Comparison of ENCODE assay signal across 13 mouse cellular contexts in genomic region chr13:58904742-58905735, GRCm38 (mm10).
DNase-seq lines count a peak whose midpoint lies in the region; ATAC-seq and TF ChIP-seq lines count a peak whose summit lies in the region.
"Had no signal": no experiment of that assay in that cellular context is flagged by ENCODE, and none has a peak within 500 bp of the region (broad histone marks: within the 10 kb centered on the region; RNA-seq: fewer than 3 reads in every experiment).

No protein-coding gene starts in this region.

- H3K9me3 ChIP-seq in forebrain, embryonic 14.5 days (replicated peaks; ENCODE audit: control insufficient read depth, low read length): no peaks in the 10 kb centered on the region; the same call in 1 of the 2 replicates
- H3K9me3 ChIP-seq in forebrain, embryonic 13.5 days (replicated peaks): peaks cover 3% of the 10 kb centered on the region; the same call in 1 of the 2 replicates
- peaks cover 2% of the 10 kb centered on the region; the same call in 1 of the 2 replicates for H3K9me3 ChIP-seq in hindbrain, embryonic 13.5 days
- H3K9me3 ChIP-seq in midbrain, postnatal 0 days (ENCODE audit: low read length): no peaks in the 10 kb centered on the region
- no peaks in the 10 kb centered on the region for H3K9me3 ChIP-seq in intestine, postnatal 0 days (ENCODE audit: control insufficient read depth)
- no peaks in the 10 kb centered on the region for H3K9me3 ChIP-seq in lung, postnatal 0 days (ENCODE audit: low read length)
- H3K9me3 ChIP-seq: embryonic facial prominence, embryonic 13.5 days had no signal

- no peaks in the 10 kb centered on the region for H3K36me3 ChIP-seq in forebrain, embryonic 14.5 days (ENCODE audit: control insufficient read depth, insufficient read depth, low read length)
- H3K36me3 ChIP-seq in forebrain, embryonic 13.5 days (ENCODE audit: poor library complexity, severe bottlenecking): peaks cover 3% of the 10 kb centered on the region; the same call in 1 of the 2 replicates
- H3K36me3 ChIP-seq in hindbrain, embryonic 13.5 days: peaks cover 3% of the 10 kb centered on the region; the same call in 1 of the 2 replicates
- H3K36me3 ChIP-seq in midbrain, postnatal 0 days (ENCODE audit: insufficient read depth, low read length): no peaks in the 10 kb centered on the region
- H3K36me3 ChIP-seq in intestine, postnatal 0 days (ENCODE audit: control insufficient read depth, insufficient read depth): no peaks in the 10 kb centered on the region
- H3K36me3 ChIP-seq in lung, postnatal 0 days (ENCODE audit: insufficient read depth, low read length): no peaks in the 10 kb centered on the region
- H3K36me3 ChIP-seq: embryonic facial prominence, embryonic 13.5 days had no signal

- H3K9ac ChIP-seq in forebrain, embryonic 14.5 days (ENCODE audit: low read length): no peak overlapping the region
- H3K9ac ChIP-seq in forebrain, embryonic 13.5 days: no peak overlapping the region
- H3K9ac ChIP-seq in hindbrain, embryonic 13.5 days: no peak overlapping the region
- no peak overlapping the region for H3K9ac ChIP-seq in midbrain, postnatal 0 days (replicated peaks; ENCODE audit: low read length, poor library complexity, severe bottlenecking)
- H3K9ac ChIP-seq in intestine, postnatal 0 days (ENCODE audit: low read depth, low read length): no peak overlapping the region
- H3K9ac ChIP-seq in lung, postnatal 0 days (replicated peaks; ENCODE audit: low read depth): no peak overlapping the region
- H3K9ac ChIP-seq: embryonic facial prominence, embryonic 13.5 days had no signal

- ATAC-seq in forebrain, embryonic 14.5 days: no peak
- no peak for ATAC-seq in forebrain, embryonic 13.5 days
- 0 out of 2 replicates have a peak, but pooled peaks have one; percentile 38 for ATAC-seq in hindbrain, embryonic 13.5 days (ENCODE audit: low FRiP score)
- ATAC-seq in midbrain, postnatal 0 days (ENCODE audit: low FRiP score): no peak
- ATAC-seq in intestine, postnatal 0 days: no peak
- ATAC-seq in lung, postnatal 0 days: no peak

- no peaks in the 10 kb centered on the region for H3K27me3 ChIP-seq in forebrain, embryonic 14.5 days (replicated peaks; ENCODE audit: control insufficient read depth, insufficient read depth, low read length)
- no peaks in the 10 kb centered on the region for H3K27me3 ChIP-seq in forebrain, embryonic 13.5 days
- no peaks in the 10 kb centered on the region for H3K27me3 ChIP-seq in hindbrain, embryonic 13.5 days
- H3K27me3 ChIP-seq in midbrain, postnatal 0 days (ENCODE audit: insufficient read depth, low read length): no peaks in the 10 kb centered on the region
- H3K27me3 ChIP-seq in intestine, postnatal 0 days (replicated peaks; ENCODE audit: control insufficient read depth, insufficient read depth, low read length): no peaks in the 10 kb centered on the region
- no peaks in the 10 kb centered on the region for H3K27me3 ChIP-seq in lung, postnatal 0 days (replicated peaks; ENCODE audit: insufficient read depth, low read length)
- H3K27me3 ChIP-seq: embryonic facial prominence, embryonic 13.5 days had no signal

- TF ChIP-seq CTCF in midbrain, postnatal 0 days (IDR thresholded peaks at IDR 0.05): no peak
- no peak for TF ChIP-seq CTCF in intestine, postnatal 0 days (IDR thresholded peaks at IDR 0.05; ENCODE audit: low read depth)
- TF ChIP-seq CTCF in lung, postnatal 0 days (IDR thresholded peaks at IDR 0.05): no peak

- TF ChIP-seq EP300 in lung, postnatal 0 days (IDR thresholded peaks at IDR 0.05): no peak

- 0 out of 2 replicates have a peak overlapping the region, but pooled peaks have one; percentile 23 for H3K27ac ChIP-seq in forebrain, embryonic 14.5 days (ENCODE audit: low read depth, low read length)
- H3K27ac ChIP-seq in forebrain, embryonic 13.5 days: no peak overlapping the region; the same call in 1 of the 2 replicates
- peak overlapping the region; percentile 78 for H3K27ac ChIP-seq in hindbrain, embryonic 13.5 days
- H3K27ac ChIP-seq in midbrain, postnatal 0 days (ENCODE audit: low read depth, low read length): peak overlapping the region; percentile 21
- no peak overlapping the region for H3K27ac ChIP-seq in intestine, postnatal 0 days (ENCODE audit: low read depth, low read length)
- H3K27ac ChIP-seq in lung, postnatal 0 days (ENCODE audit: low read length): no peak overlapping the region
- H3K27ac ChIP-seq: embryonic facial prominence, embryonic 13.5 days had no signal

- no peak overlapping the region for H3K4me3 ChIP-seq in forebrain, embryonic 14.5 days (ENCODE audit: low read depth, low read length)
- no peak overlapping the region for H3K4me3 ChIP-seq in forebrain, embryonic 13.5 days
- no peak overlapping the region for H3K4me3 ChIP-seq in hindbrain, embryonic 13.5 days
- no peak overlapping the region for H3K4me3 ChIP-seq in midbrain, postnatal 0 days (ENCODE audit: low read depth, low read length)
- H3K4me3 ChIP-seq in intestine, postnatal 0 days (ENCODE audit: low read depth, low read length): no peak overlapping the region
- no peak overlapping the region for H3K4me3 ChIP-seq in lung, postnatal 0 days (ENCODE audit: low read depth, low read length)
- H3K4me3 ChIP-seq: embryonic facial prominence, embryonic 13.5 days had no signal

- peak; percentile 14 for DNase-seq in forebrain, embryonic 14.5 days (ENCODE audit: low spot score)
- DNase-seq in embryo, embryonic 10 days (ENCODE audit: low spot score): peak; percentile 58
- peak; percentile 38 for DNase-seq in midbrain, postnatal 0 days (ENCODE audit: low spot score)
- no peak for DNase-seq in cerebellum, adult 11-12 months
- DNase-seq in lung, postnatal 0 days (ENCODE audit: low spot score): no peak
- DNase-seq: adrenal gland, postnatal 10 days; cerebellum, adult 11 months; liver; right cerebral cortex, postnatal 4 days had no signal

- WGBS in forebrain, embryonic 14.5 days: 23% methylated on average over 13 of the region's 13 CpGs
- WGBS in forebrain, embryonic 13.5 days: 29% methylated on average over 13 of the region's 13 CpGs
- WGBS in hindbrain, embryonic 13.5 days: 29% methylated on average over 13 of the region's 13 CpGs
- WGBS in midbrain, postnatal 0 days: 31% methylated on average over 13 of the region's 13 CpGs
- 54% methylated on average over 13 of the region's 13 CpGs for WGBS in intestine, postnatal 0 days
- WGBS in lung, postnatal 0 days: 49% methylated on average over 13 of the region's 13 CpGs

- H3K4me1 ChIP-seq in forebrain, embryonic 14.5 days (ENCODE audit: control insufficient read depth, insufficient read depth, low read length): peaks cover 19% of the 10 kb centered on the region
- peaks cover 33% of the 10 kb centered on the region for H3K4me1 ChIP-seq in forebrain, embryonic 13.5 days
- peaks cover 63% of the 10 kb centered on the region for H3K4me1 ChIP-seq in hindbrain, embryonic 13.5 days (replicated peaks)
- H3K4me1 ChIP-seq in midbrain, postnatal 0 days (ENCODE audit: insufficient read depth, low read length): peaks cover 10% of the 10 kb centered on the region; the same call in 1 of the 2 replicates
- no peaks in the 10 kb centered on the region for H3K4me1 ChIP-seq in intestine, postnatal 0 days (replicated peaks; ENCODE audit: control insufficient read depth, insufficient read depth, low read length)
- H3K4me1 ChIP-seq in lung, postnatal 0 days (ENCODE audit: insufficient read depth, low read depth, low read length): no peaks in the 10 kb centered on the region

- no peak overlapping the region for H3K4me2 ChIP-seq in forebrain, embryonic 14.5 days (ENCODE audit: low read length)
- H3K4me2 ChIP-seq in forebrain, embryonic 13.5 days: no peak overlapping the region
- H3K4me2 ChIP-seq in hindbrain, embryonic 13.5 days: no peak overlapping the region
- no peak overlapping the region for H3K4me2 ChIP-seq in midbrain, postnatal 0 days (ENCODE audit: low read depth, low read length, poor library complexity, severe bottlenecking)
- no peak overlapping the region for H3K4me2 ChIP-seq in intestine, postnatal 0 days (replicated peaks; ENCODE audit: low read depth)
- no peak overlapping the region for H3K4me2 ChIP-seq in lung, postnatal 0 days (replicated peaks; ENCODE audit: low read depth, low read length)
- H3K4me2 ChIP-seq: embryonic facial prominence, embryonic 13.5 days had no signal

Comparison
In these comparisons a context has a peak if more than half of its experiments do, and no peak if none do; other contexts are left out.
1. H3K27ac ChIP-seq: peak in forebrain, embryonic 14.5 days (single experiment), hindbrain, embryonic 13.5 days (single experiment) and midbrain, postnatal 0 days (single experiment); none in forebrain, embryonic 13.5 days (single experiment), intestine, postnatal 0 days (single experiment) and lung, postnatal 0 days (single experiment).
2. DNase-seq: peak in forebrain, embryonic 14.5 days (single experiment), embryo, embryonic 10 days (single experiment) and midbrain, postnatal 0 days (single experiment); none in cerebellum, adult 11-12 months (single experiment) and lung, postnatal 0 days (single experiment).